ENCODE assay signal across 12 mouse cellular contexts in genomic region chr8:94476846-94477245, GRCm38 (mm10).
"Had no signal": no experiment of that assay in that cellular context is flagged by ENCODE, and none has a peak within 500 bp of the region (broad histone marks: within the 10 kb centered on the region; RNA-seq: fewer than 3 reads in every experiment).

No protein-coding gene starts in this region.

- DNase-seq: gastrocnemius, postnatal 14 days; gastrocnemius, postnatal 36 days; heart, postnatal 14 days; heart, postnatal 36 days; kidney, adult 11 months; kidney, adult 2 months; kidney, adult 9 months; kidney, postnatal 14 days; kidney, postnatal 36 days; layer of hippocampus, adult 9-11 months; layer of hippocampus, postnatal 36 days; left cerebral cortex, postnatal 4 days had no signal
